Mouse (Mus musculus) stomach, postnatal 0 days (tissue): ENCODE data around the gene Tm7sf2.

Source experiments
- CTCF ChIP-seq: IDR thresholded peaks from 2 replicates; pipeline ENCODE4 v1.5.1; 2016; ENCODE audit warnings: antibody characterized with exemption, low read depth, mild to moderate bottlenecking, moderate library complexity
- EP300 ChIP-seq: optimal IDR thresholded peaks from 2 replicates; pipeline ENCODE3; 2016; ENCODE audit warnings: antibody characterized with exemption

GRCm38 (mm10) chr19:6058966-6059365 is 9.2 kb downstream of the Tm7sf2 start:
- TF ChIP-seq EP300 (no peak), CTCF (no peak)
